Mouse (Mus musculus): ENCODE results near the gene Pafah1b1.

The Pafah1b1 gene

GRCm38 (mm10) chr11:74662221-74662620, 62.2 kb downstream of the Pafah1b1 start:
- in situ Hi-C loops (cut with MboI, MseI): loop anchor here (5.0 kb wide), 1 partner anchor 50 kb away; no protein-coding TSS in a partner anchor

DNA sequence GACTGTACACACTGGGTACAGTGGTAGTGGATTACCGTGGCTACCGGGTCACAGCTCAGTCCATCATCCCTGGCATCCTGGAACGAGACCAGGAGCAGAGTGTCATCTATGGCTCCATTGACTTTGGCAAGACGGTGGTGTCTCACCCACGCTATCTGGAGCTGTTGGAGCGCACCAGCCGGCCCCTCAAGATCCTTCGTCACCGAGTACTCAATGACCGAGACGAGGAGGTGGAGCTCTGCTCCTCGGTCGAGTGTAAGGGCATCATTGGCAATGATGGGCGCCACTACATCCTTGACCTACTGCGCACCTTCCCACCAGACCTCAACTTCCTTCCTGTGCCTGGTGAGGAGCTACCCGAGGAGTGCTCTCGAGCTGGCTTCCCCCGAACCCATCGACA, 62.8 kb downstream of the Pafah1b1 start:
- in situ Hi-C loops (cut with MboI, MseI): loop anchor here (5.0 kb wide), 1 partner anchor 51 kb away; no protein-coding TSS in a partner anchor

- in situ Hi-C loops (cut with MboI, MseI): loop anchor here (5.0 kb wide), 1 partner anchor 52 kb away; no protein-coding TSS in a partner anchor
Observed at GRCm38 (mm10) chr11:74660336-74660735, 64.1 kb downstream of the Pafah1b1 start.

DNA sequence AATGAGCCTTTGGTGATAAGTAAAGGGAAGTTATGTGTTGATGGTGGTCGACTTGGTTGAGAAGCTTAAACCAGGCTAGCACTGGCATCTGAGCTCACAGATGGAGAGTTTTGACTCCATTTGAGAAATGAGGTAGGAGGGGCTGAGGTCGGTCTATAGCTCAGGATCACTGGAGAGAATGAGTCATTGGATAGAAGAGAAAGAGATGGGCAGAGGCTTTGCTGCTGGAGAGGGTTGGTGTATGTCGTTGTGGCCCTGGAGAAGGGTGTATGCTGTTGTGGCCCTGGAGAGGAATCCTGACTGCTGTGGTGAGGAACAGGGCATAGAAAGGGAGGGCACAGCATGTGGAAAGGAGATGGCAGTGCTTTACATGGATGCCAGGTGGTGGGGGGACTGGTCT, 68.5 kb downstream of the Pafah1b1 start:
- in situ Hi-C loops (cut with MboI, MseI): no loop called here

DNA sequence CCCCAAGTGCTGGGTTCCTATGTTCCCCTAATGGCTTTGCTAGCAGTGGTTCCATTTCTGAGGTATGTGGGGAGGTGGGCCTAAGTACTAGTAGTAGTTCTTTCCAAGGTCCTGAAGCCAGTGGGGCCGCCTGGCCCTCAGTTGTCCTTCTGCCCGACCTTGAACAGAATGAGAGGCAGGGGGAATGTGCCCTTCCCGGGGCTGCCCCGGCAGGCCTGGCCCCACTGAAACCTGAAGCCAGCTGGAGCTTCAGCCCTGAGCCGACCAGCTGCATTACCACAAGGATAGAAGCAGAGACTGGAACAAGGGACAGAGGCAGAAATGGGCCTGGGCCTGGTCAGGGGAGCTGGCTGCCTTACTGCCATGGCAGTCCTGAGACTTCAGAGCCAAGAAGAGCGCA, 71.1 kb downstream of the Pafah1b1 start:
- in situ Hi-C loops (cut with MboI, MseI): no loop called here

GRCm38 (mm10) chr11:74652791-74653191, 71.7 kb downstream of the Pafah1b1 start:
- in situ Hi-C loops (cut with MboI, MseI): no loop called here

DNA sequence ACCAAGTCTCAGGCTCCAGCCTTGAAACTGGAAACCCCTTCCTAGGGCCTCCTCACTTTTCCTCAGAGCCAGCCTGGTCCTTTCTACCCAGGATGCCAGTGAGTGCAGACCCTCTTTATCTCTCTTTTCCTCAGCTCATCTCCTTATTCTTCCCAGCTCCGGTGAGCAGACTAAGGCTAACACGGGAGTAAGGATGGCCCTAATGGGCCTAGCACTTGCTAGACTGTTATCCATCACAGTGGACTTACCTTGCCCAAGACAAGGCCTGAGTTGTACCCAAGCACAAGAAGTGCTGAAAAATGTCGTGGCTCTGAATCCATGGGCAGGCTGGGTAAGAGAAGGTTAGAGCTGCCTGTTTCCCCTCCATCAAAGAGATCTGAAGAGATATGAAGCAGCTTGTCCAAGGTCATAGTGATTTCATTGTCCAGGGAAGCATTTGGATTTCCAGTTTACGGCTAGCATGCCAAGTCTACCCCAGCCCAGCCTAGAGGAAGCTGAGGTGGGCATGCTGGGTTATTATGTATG, 73.8 kb downstream of the Pafah1b1 start:
- in situ Hi-C loops (cut with MboI, MseI): no loop called here

GRCm38 (mm10) chr11:74649647-74650551, 74.6 kb downstream of the Pafah1b1 start:
- in situ Hi-C loops (cut with MboI, MseI): no loop called here

DNA sequence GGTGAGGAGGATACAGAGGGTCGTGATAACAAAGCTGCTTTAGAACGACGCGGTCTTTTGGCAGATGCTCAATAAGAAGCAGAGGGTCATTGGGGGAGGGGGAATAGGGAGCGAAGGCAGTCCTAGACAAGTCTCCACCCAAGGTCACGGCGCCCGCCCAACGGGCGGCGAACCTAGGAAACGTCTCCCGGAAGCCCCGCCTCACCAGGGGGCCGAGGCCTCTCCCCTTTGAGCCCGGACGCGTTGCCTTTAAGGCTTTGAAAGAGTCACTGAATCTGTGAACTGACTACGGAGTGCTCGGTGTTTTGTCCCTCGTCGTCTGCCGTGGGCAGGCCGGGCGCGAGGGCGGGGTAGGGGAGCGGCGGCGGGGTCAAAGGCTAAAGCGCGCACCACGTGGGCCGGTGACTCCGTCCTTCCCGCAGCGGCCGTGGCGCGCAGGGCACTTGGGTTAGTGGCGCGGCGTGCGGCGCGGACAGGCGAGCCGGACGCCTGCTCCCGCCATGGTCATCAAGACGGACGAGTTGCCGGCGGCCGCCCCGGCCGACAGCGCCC, 75.3 kb downstream of the Pafah1b1 start, which contains the start of gene Cluh:
TSS of gene Cluh (plus strand) at position 401 of the 552 bp plus-strand sequence.
- in situ Hi-C loops (cut with MboI, MseI): no loop called here

DNA sequence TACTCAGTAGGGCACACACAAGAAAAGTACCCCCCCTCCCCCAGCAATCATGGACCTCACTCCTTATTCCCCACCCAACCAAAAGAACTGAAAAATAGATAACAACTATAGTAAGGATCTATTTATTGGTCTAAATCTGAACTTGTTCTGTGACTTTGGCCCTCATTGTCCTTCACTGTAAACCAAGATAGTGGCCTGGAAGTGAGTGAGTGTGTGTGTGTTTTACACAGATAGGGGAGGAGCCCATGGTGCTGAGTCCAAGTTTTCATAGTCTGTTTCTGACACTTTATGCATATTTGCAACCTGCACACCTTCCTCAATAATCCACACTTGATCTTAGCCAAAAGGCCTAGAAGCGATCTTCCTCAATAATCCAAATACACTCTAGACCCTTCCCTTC, 75.8 kb downstream of the Pafah1b1 start:
- in situ Hi-C loops (cut with MboI, MseI): no loop called here

GRCm38 (mm10) chr11:74647966-74648365, 76.5 kb downstream of the Pafah1b1 start:
- in situ Hi-C loops (cut with MboI, MseI): no loop called here

- in situ Hi-C loops (cut with MboI, MseI): no loop called here
Observed at GRCm38 (mm10) chr11:74639628-74640027, 84.8 kb downstream of the Pafah1b1 start.

- in situ Hi-C loops (cut with MboI, MseI): no loop called here
Observed at GRCm38 (mm10) chr11:74638791-74639411, 85.6 kb downstream of the Pafah1b1 start.

DNA sequence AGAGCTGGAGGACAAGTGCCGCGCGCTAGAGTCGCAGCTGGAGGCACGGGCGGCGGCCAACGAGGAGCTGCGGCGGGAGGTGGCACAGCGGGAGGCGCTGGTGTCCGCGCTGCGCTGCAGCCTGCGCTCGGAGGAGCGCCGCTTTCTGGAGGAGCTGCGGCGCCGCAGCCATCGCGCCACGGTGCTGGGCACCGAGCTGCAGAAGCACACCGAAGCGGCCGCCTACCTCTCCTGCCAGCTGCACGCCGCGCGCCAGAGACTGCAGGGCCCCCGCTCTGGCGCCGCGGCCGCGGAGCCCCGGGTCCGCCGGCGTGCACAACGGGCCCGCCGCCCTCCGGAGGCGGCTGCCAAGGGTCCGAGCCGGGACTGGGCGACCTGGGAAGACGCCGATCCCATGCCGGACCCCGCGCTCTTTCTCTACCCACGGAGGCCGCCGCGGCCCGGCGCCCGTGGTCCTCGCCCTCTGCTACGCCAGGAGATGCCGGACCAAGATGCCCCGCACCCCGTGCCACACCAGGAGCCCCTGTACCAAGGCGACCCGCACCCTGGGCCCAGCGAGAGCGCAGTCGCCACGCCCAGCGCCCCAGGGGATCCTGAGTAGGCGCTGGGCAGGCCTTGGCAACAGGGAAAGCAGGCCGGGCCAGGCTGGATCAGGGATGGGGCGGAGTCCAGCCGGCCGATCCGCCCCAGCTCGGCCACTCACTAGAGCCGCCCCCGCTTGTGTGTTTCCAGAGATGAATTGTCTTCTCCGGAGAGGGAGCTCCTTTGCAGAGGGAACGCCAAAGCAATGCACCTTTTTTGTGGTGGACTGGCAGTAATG, 86.3 kb downstream of the Pafah1b1 start:
- in situ Hi-C loops (cut with MboI, MseI): no loop called here

DNA sequence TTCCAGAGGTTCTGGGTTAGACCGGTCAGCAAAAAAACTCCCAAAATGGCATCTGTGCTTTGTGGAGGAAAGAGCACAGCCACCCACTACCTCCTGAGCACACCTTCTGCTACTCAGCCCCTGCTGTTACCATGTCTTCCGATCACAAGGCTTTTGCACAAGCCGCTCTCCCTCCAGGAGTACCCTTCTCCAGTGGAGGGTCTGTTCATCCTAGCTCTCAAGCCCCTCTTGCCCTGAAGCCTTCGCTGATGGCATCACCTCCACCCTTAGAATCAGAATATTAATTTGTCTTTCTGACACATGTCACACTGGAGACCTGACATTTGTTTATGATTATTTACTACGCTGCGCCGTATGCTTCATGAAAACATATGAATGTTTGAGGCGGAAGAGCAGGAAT, 87.0 kb downstream of the Pafah1b1 start:
- in situ Hi-C loops (cut with MboI, MseI): no loop called here

DNA sequence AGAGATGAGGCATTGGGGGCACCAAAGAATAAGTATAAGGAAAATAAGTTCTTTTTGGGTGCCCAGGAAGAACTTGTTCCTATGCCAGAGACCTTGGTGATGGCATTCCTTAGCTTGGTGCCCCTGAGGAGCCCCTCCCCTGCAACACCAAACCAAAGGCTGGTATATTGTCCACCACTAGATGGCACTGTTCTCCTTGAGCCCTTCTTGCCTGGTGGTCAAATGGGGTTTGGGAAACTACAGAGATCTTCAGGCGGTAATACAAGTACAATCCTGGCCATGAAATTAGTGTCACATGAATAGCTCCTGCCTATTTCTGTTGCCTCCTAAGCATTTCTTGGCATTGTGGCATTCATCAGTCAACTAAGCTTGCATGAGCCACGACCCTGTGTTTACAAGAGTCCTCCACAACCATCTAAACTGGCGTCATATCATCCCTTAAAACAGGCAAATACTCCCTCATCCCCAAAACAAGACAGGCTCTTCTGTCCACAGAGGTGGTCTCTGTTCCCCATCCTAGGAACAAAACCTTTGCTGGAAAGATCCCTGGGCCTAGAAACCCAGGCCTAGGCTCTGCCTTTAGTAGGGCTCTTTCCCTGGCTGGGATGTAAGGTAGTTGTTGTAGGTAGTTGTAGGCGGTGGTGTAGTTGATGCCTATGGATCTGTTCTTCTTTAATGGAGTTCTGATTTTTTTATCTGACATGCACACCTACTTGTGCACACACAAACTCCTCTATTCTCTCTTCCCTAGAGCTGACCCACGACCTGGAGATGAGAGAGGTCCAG, 89.8 kb downstream of the Pafah1b1 start:
- in situ Hi-C loops (cut with MboI, MseI): no loop called here

DNA sequence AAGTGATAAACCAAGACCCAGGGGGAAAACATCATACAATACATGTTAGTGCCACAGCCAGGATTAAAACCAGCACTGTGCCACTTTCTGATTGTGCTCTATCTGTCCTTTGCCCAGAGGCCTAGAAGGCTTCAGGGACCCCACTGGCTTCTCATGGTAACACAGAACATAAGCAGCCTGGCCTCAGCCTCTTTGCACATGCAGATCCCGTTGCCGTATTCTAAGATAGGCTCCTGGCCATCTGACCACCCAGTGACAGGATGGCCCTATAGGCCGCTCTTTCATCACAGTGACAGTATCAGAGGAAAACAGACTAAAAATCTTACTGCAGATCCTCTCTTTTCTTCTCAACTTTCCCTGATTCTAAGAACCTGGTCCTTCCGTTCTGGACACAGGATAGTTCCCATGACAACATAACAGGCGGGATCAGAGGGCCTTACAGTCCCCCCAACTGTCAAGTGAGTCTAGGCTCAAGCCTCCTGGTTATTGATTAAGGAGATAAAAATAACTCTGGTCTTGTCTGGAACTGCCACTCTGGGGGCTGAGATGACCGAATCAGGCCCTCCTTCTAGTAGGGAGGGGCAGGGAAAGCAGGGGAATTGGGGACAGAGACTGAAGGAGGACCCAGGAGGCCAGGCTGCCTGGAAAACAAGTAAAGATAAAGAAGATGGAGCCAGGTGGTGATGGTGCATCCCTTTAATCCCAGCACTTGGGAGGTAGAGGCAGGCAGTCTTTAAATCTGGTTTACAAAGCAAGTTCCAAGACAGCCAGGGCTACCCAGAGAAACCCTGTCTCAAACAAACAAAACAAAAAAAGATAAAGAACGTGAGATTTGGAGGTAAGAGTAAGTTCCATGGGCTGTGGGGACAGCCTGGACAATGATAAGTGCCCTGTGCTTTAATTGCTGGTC, 92.3 kb downstream of the Pafah1b1 start:
- in situ Hi-C loops (cut with MboI, MseI): no loop called here

DNA sequence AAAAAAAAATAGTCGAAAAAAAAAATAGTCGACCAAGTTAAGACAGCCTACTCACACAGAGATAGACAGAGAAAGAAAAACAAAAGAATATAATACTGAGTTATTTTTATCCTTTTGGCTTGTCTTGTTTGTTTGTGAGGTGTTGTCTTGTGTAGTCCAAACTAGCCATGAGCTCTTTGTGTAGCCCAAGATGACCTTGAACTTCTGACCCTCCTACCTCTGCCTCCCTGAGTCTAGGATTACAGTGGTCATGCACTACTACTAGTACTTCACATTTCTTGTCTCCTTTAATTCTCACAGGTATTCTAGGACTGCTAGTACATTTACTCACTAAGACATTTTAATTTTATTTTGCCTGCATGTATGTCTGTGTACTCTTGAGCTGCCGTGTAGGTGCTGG, 97.0 kb downstream of the Pafah1b1 start:
- in situ Hi-C loops (cut with MboI, MseI): no loop called here

DNA sequence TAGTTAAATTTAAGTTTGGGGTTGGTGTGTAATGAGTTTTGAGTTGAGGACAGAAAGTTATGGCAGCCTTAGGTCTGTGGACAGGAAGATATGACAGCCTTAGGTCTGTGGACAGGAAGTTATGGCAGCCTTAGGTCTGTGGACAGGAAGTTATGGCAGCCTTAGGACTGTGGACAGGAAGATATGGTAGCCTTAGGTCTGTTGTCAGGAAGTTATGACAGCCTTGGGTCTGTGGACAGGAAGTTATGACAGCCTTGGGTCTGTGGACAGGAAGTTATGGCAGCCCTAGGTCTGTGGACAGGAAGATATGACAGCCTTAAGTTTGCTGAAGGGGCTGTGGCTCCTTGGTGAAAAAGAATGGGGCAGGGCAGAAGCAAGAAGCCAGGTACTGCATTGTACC, 99.1 kb downstream of the Pafah1b1 start:
- in situ Hi-C loops (cut with MboI, MseI): no loop called here

Data from regulatory T cell (primary cell).